Mouse (Mus musculus) T-helper 2 cell (primary cell): Measurements from ENCODE around the gene Olfr870.
"Not testable (repeated sequence)": the region's sequence is repeated elsewhere in the genome, so short reads cannot be mapped to it uniquely, and the experiment has no call there.

Experiments used
- in situ Hi-C: fragments of 300-600 bp; cut with MboI, MseI; formaldehyde crosslinking; loops from one replicate; pipeline ENCODE4 v1.15.1; 2025; ENCODE audit warnings: high pct_unique_total_duplicates

Olfr870 gene

GRCm38 (mm10) chr9:20173957-20174356 lies at the start of gene Olfr870:
TSS of gene Olfr870 (minus strand) at chr9:20174057.
- in situ Hi-C loops = no loop called here

DNA sequence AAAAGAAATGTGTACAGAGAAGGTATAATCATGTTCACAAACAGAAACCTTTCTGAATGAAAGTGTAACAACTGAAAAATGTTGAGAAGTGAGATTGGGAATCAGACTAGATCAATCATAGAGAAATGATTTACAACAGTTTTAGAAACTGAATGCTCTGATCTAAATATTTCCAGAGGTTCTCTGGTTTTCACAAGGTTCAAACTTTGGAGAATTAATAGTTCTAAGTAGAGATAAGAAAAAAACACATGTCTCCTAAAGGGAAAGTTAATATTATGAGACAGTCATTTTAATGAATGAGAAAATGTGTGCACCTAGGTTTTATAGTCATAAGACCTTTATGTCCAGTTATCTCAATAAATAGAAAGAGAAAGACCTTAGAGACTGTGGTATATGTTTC lies 38.0 kb upstream of the Olfr870 start, which contains the start of gene Olfr871:
TSS of gene Olfr871 (plus strand) at position 301 of the 400 bp plus-strand sequence.
- in situ Hi-C loops = no loop called here

GRCm38 (mm10) chr9:20211477-20211876 lies 37.6 kb upstream of the Olfr870 start:
- in situ Hi-C loops = no loop called here

DNA sequence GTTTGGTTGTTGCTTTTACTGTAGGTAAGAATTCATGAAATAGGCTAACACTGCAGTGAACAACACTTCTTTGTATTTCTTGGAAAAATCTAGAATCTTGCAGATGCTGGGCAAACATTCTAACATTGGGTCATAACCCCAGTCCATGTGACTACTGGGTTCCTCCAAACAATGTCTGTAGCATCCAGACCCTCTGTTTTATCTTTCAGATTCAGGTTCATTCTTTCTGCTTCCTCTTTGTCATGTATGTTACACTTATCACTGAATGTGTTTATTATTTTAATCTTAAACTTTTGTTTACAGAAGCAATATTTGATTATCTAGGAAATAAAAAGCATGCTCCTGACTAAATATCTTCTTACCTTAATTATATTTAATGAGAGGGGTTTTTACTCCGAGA lies 37.0 kb upstream of the Olfr870 start:
- in situ Hi-C loops = no loop called here

DNA sequence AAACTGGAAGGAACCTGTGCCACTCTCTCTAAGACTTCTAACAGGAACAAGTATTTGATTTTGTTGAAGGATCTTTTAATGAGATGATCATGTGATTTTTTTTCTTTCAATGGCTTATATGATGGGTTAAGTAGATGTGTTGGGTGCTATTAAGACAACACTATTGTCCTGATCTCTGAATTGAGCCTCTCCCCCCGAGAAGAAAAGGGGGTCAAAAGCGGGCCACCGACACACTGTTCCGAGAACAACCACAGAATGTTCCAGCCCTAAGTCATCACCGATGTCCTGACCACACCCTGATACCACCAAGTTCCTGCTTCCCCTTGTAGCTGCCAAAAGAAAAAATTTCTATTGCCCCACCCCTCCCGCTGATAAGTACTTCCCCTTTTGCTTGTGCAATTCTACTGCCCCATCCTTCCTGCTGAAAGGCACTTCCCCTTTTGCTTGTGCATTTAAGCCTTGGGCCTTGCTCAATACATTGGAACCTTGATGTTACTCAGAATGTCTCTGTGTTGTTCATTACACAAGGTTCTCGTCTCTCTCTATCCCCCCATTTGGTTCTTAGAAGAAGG lies 29.6 kb upstream of the Olfr870 start:
- in situ Hi-C loops = not testable (repeated sequence)

- in situ Hi-C loops = no loop called here
These were observed 28.3 kb upstream of the Olfr870 start for GRCm38 (mm10) chr9:20202131-20202530.

DNA sequence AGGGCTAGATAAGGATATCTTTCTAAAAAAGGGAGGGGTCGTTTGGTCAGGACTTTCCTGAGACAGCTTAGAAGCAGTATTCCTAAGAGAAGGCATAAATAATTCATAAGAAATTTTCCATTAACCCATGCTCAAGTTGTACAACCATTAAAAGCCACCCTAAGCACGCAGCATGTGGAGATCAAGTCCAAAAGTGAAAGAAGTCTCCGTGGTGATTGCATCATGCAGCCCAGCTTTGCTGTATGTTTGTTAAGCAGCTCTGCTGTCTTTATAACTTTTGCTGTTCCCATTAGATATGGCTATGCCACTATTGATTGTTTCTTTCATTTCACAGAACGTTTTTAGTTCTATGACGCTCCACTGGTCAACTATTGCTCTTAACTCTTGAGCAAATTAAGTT lies 5.6 kb upstream of the Olfr870 start:
- in situ Hi-C loops = no loop called here

GRCm38 (mm10) chr9:20149706-20150105 lies 24.2 kb downstream of the Olfr870 start:
- in situ Hi-C loops = no loop called here

GRCm38 (mm10) chr9:20128709-20129108 lies 45.1 kb downstream of the Olfr870 start, which contains the start of gene Olfr869:
TSS of gene Olfr869 (plus strand) at chr9:20129009.
- in situ Hi-C loops = no loop called here
